Mouse (Mus musculus) liver, adult 2 months (tissue): ENCODE measurements at regions not wholly inside any gene's neighbourhood (a gene's known extent, or its start where the extent isn't known, plus 50 kb on each side); places are given as distances from the start of the nearest gene placed in this dataset.

Experiments used
- CTCF ChIP-seq: fragments of 200-500 bp; IDR thresholded peaks from 2 replicates; pipeline ENCODE4 v1.5.1; 2011; ENCODE audit warnings: low read depth, low read length, control low read depth
- POLR2A ChIP-seq: fragments of 200-500 bp; IDR thresholded peaks from 2 replicates; pipeline ENCODE4 v1.6.1; 2011; ENCODE audit warnings: low read length, control low read depth; ENCODE audit not compliant: insufficient read depth; ENCODE audit errors: extremely low read depth

DNA sequence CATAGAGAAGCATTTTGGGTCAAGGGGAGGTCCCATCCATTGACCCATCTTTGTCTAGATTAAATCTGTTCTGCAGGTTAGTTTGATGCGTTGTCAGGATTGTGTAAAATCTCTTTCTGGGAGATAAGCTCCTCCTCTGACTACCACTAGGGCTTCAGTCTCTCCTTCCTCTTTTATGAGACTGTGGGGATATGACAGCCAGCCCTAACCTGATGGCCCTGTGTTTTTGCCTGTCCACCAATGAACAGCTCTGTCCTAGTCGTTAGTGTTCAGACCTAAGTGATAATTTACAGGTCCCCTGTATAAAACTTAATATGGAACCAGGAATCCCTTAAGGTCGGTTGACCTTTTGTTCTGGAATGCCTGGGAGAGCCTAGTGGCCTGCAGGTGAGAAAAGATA is 140.9 kb upstream of the Teddm2 start:
- no peak for TF ChIP-seq POLR2A
- TF ChIP-seq CTCF = no peak
